Comparison of ENCODE assay signal across 22 mouse cellular contexts in genomic region chr2:13218112-13218511, GRCm38 (mm10).
"Had no signal": no experiment of that assay in that cellular context is flagged by ENCODE, and none has a peak within 500 bp of the region (broad histone marks: within the 10 kb centered on the region; RNA-seq: fewer than 3 reads in every experiment).

No protein-coding gene starts in this region.

- H3K27ac ChIP-seq: kidney, embryonic 15.5 days; left cerebral cortex, adult 2 months; limb, embryonic 12.5 days; limb, embryonic 15.5 days; liver, embryonic 14.5 days; macrophage; midbrain, embryonic 12.5 days; midbrain, embryonic 15.5 days; neural tube, embryonic 12.5 days; stomach, embryonic 15.5 days had no signal

- H3K4me2 ChIP-seq: kidney, embryonic 15.5 days; limb, embryonic 12.5 days; limb, embryonic 15.5 days; liver, embryonic 11.5 days; lung, embryonic 14.5 days; midbrain, embryonic 12.5 days; midbrain, embryonic 15.5 days; neural tube, embryonic 12.5 days; stomach, embryonic 15.5 days had no signal

- H3K9ac ChIP-seq: kidney, embryonic 15.5 days; limb, embryonic 12.5 days; limb, embryonic 15.5 days; liver, embryonic 14.5 days; liver, postnatal 0 days; lung, embryonic 14.5 days; midbrain, embryonic 12.5 days; midbrain, embryonic 15.5 days; neural tube, embryonic 12.5 days; stomach, embryonic 15.5 days had no signal

- ATAC-seq: liver, postnatal 0 days; lung, postnatal 0 days; midbrain, embryonic 15.5 days had no signal

- H3K4me3 ChIP-seq: kidney, embryonic 15.5 days; left cerebral cortex, adult 2 months; limb, embryonic 12.5 days; limb, embryonic 15.5 days; midbrain, embryonic 12.5 days; midbrain, embryonic 15.5 days; neural tube, embryonic 12.5 days; stomach, embryonic 15.5 days had no signal

- H3K36me3 ChIP-seq: midbrain, embryonic 15.5 days; neural tube, embryonic 12.5 days had no signal

- H3K9me3 ChIP-seq: kidney, embryonic 15.5 days; limb, embryonic 12.5 days; limb, embryonic 15.5 days; midbrain, embryonic 12.5 days; midbrain, embryonic 15.5 days; neural tube, embryonic 12.5 days; stomach, embryonic 15.5 days had no signal

- DNase-seq: kidney, adult 11 months; kidney, adult 8-10 months; kidney, postnatal 10 days; kidney, postnatal 36 days; layer of hippocampus, postnatal 36 days; left cerebral cortex, postnatal 4 days; liver, postnatal 0 days; lung, embryonic 14.5 days; thymus, adult 18-20 months; thymus, postnatal 36 days had no signal

- H3K4me1 ChIP-seq: kidney, embryonic 15.5 days; limb, embryonic 12.5 days; limb, embryonic 15.5 days; midbrain, embryonic 15.5 days; neural tube, embryonic 12.5 days; stomach, embryonic 15.5 days had no signal

- H3K27me3 ChIP-seq: kidney, embryonic 15.5 days; limb, embryonic 12.5 days; limb, embryonic 15.5 days; midbrain, embryonic 12.5 days; midbrain, embryonic 15.5 days; neural tube, embryonic 12.5 days; stomach, embryonic 15.5 days had no signal
